Mouse (Mus musculus) heart, embryonic 14.5 days (tissue): Measurements from ENCODE around the gene Cdh1. TPM values are rescaled to one million over a fixed set of nuclear protein-coding genes. Genes with fewer than 3 reads are reported as not detected.
A peak's percentile ranks its signal among the peaks of the same experiment; 100 is the strongest.

Experiments
- ATAC-seq: fragments of 200-750 bp; cut with Nextera tagmentation; 2 replicates; pipeline ENCODE4 v1.8.0; 2017; ENCODE audit warnings: low read depth, moderate TSS enrichment; ENCODE audit not compliant: insufficient number of reproducible peaks, insufficient read depth, low FRiP score
- H3K27ac ChIP-seq, 2 experiments: fragments of 200-500 bp in 1 of 2; fragments of 300-500 bp in 1 of 2; sonication (generic) in 1 of 2; replicated peaks in 1 of 2; 2 replicates each; pipeline ENCODE4 v1.5.1; 2012 to 2014; ENCODE audit warnings: low read depth in 2 of 2, low read length in 2 of 2, control low read depth in 1 of 2, mild to moderate bottlenecking in 1 of 2, mixed read lengths in 1 of 2; ENCODE audit not compliant: control insufficient read depth in 1 of 2, insufficient read depth in 1 of 2
- H3K27me3 ChIP-seq: fragments of 300-500 bp; sonication (generic); 2 replicates; pipeline ENCODE4 v1.6.1; 2014; ENCODE audit warnings: mild to moderate bottlenecking, low read length, control low read depth; ENCODE audit not compliant: control insufficient read depth, insufficient read depth
- H3K36me3 ChIP-seq: fragments of 300-500 bp; sonication (generic); 2 replicates; pipeline ENCODE4 v1.6.1; 2014; ENCODE audit warnings: mild to moderate bottlenecking, control low read depth, low read length, mixed read lengths; ENCODE audit not compliant: control insufficient read depth, insufficient read depth
- H3K4me1 ChIP-seq, 2 experiments: fragments of 200-500 bp in 1 of 2; fragments of 300-500 bp in 1 of 2; sonication (generic) in 1 of 2; 2 replicates each; pipeline ENCODE4 v1.6.1; 2012 to 2014; ENCODE audit warnings: low read length in 2 of 2, control low read depth in 1 of 2, mixed read lengths in 1 of 2; ENCODE audit not compliant: control insufficient read depth in 2 of 2, insufficient read depth in 2 of 2
- H3K4me2 ChIP-seq: fragments of 300-500 bp; sonication (generic); 2 replicates; pipeline ENCODE4 v1.6.1; 2014; ENCODE audit warnings: mild to moderate bottlenecking, low read length
- H3K4me3 ChIP-seq, 2 experiments: fragments of 200-500 bp in 1 of 2; fragments of 300-500 bp in 1 of 2; sonication (generic) in 1 of 2; 2 replicates each; pipeline ENCODE4 v1.5.1; 2012 to 2014; ENCODE audit warnings: low read length in 2 of 2, mild to moderate bottlenecking in 2 of 2, control low read depth in 1 of 2, low read depth in 1 of 2, moderate library complexity in 1 of 2; ENCODE audit not compliant: control insufficient read depth in 1 of 2, insufficient read depth in 1 of 2
- H3K9ac ChIP-seq: fragments of 300-500 bp; sonication (generic); 2 replicates; pipeline ENCODE4 v1.6.1; 2014; ENCODE audit warnings: mild to moderate bottlenecking, low read length
- H3K9me3 ChIP-seq: fragments of 300-500 bp; sonication (generic); 2 replicates; pipeline ENCODE4 v1.6.1; 2016; ENCODE audit warnings: low read length, control low read depth; ENCODE audit not compliant: control insufficient read depth
- WGBS: fragments of 180-500 bp; shearing (Covaris S2); extraction: QIAGEN DNeasy Blood & Tissue Kit; methylation state at CpG from one replicate; pipeline ENCODE4 v1.1.7; 2014; 5-methylcytosine and 5-hydroxymethylcytosine counted together
- polyA plus RNA-seq: library from polyadenylated mRNA; unstranded; fragments of >200 nt; fragmentation: Nextera tagmentation; extraction: Ambion mirVana; gene quantifications from 2 replicates; pipeline ENCODE4 v1.2.1, GENCODE M21; 2014

The Cdh1 gene
- polyA plus RNA-seq, 1 experiment from 2014 or later: 0.82 TPM

- no peak overlapping the region for H3K9ac ChIP-seq
- no peak overlapping the region for H3K4me3 ChIP-seq
- no peaks in the 10 kb centered on the region for H3K9me3 ChIP-seq
- no peak for ATAC-seq
- no peak overlapping the region for H3K4me2 ChIP-seq
- no peaks in the 10 kb centered on the region for H3K36me3 ChIP-seq
- 49% methylated on average over 6 of the region's 6 CpGs for WGBS
- H3K27ac ChIP-seq: no peak overlapping the region
- peaks cover 7 to 8% of the 10 kb centered on the region in 2 experiments for H3K4me1 ChIP-seq
- H3K27me3 ChIP-seq: no peaks in the 10 kb centered on the region
Measured at GRCm38 (mm10) chr8:106617196-106617595, 14.0 kb downstream of the Cdh1 start.

- Histone ChIP-seq H3K4me1 (peaks cover 7 to 8% of the 10 kb centered on the region in 2 experiments), H3K27me3 (no peaks in the 10 kb centered on the region), H3K4me2 (no peak overlapping the region), H3K27ac (no peak overlapping the region), H3K4me3 (no peak overlapping the region), H3K36me3 (no peaks in the 10 kb centered on the region), H3K9ac (no peak overlapping the region), H3K9me3 (no peaks in the 10 kb centered on the region)
- 68% methylated on average over 6 of the region's 6 CpGs for WGBS
- no peak for ATAC-seq
Measured at GRCm38 (mm10) chr8:106617865-106618264, 14.7 kb downstream of the Cdh1 start.

- no peak for ATAC-seq
- Histone ChIP-seq H3K4me2 (no peak overlapping the region), H3K36me3 (no peaks in the 10 kb centered on the region), H3K27me3 (no peaks in the 10 kb centered on the region), H3K27ac (no peak overlapping the region), H3K4me1 (peaks cover 7 to 8% of the 10 kb centered on the region in 2 experiments), H3K9ac (no peak overlapping the region), H3K4me3 (no peak overlapping the region), H3K9me3 (no peaks in the 10 kb centered on the region)
- 72% methylated on average over 6 of the region's 6 CpGs for WGBS
Measured at GRCm38 (mm10) chr8:106618324-106618723, 15.2 kb downstream of the Cdh1 start.

- H3K27me3 ChIP-seq: no peaks in the 10 kb centered on the region
- 0 out of 2 replicates have a peak, but pooled peaks cover 3% of the 10 kb centered on the region for H3K9me3 ChIP-seq
- ATAC-seq: peak; percentile 32; the same call in 1 of the 2 replicates
- no peak overlapping the region for H3K27ac ChIP-seq
- H3K4me3 ChIP-seq: no peak overlapping the region
- 40% methylated on average over 9 of the region's 9 CpGs for WGBS
- H3K4me2 ChIP-seq: peak overlapping the region; percentile 6; the same call in 1 of the 2 replicates
- peaks cover 7 to 8% of the 10 kb centered on the region in 2 experiments for H3K4me1 ChIP-seq
- H3K9ac ChIP-seq: no peak overlapping the region
- no peaks in the 10 kb centered on the region for H3K36me3 ChIP-seq
Measured at GRCm38 (mm10) chr8:106619549-106620245, 16.5 kb downstream of the Cdh1 start.

- Histone ChIP-seq H3K36me3 (no peaks in the 10 kb centered on the region), H3K9ac (no peak overlapping the region), H3K4me2 (no peak overlapping the region), H3K27me3 (no peaks in the 10 kb centered on the region), H3K4me1 (peaks cover 7 to 8% of the 10 kb centered on the region in 2 experiments), H3K27ac (no peak overlapping the region), H3K4me3 (no peak overlapping the region), H3K9me3 (0 out of 2 replicates have a peak, but pooled peaks cover 3% of the 10 kb centered on the region)
- 76% methylated on average over 2 of the region's 2 CpGs for WGBS
- no peak for ATAC-seq
Measured at GRCm38 (mm10) chr8:106620488-106620887, 17.3 kb downstream of the Cdh1 start.

- 68% methylated on average over 5 of the region's 5 CpGs for WGBS
- no peak overlapping the region for H3K4me3 ChIP-seq
- H3K9me3 ChIP-seq: 0 out of 2 replicates have a peak, but pooled peaks cover 3% of the 10 kb centered on the region
- no peak for ATAC-seq
- no peak overlapping the region for H3K27ac ChIP-seq
- no peak overlapping the region for H3K4me2 ChIP-seq
- no peaks in the 10 kb centered on the region for H3K27me3 ChIP-seq
- H3K4me1 ChIP-seq: peaks cover 7 to 8% of the 10 kb centered on the region in 2 experiments
- H3K9ac ChIP-seq: no peak overlapping the region
- no peaks in the 10 kb centered on the region for H3K36me3 ChIP-seq
Measured at GRCm38 (mm10) chr8:106623016-106623415, 19.9 kb downstream of the Cdh1 start.

- 86% methylated on average over 3 of the region's 3 CpGs for WGBS
- Histone ChIP-seq H3K27me3 (no peaks in the 10 kb centered on the region), H3K9me3 (0 out of 2 replicates have a peak, but pooled peaks cover 3% of the 10 kb centered on the region), H3K9ac (no peak overlapping the region), H3K4me2 (no peak overlapping the region), H3K27ac (no peak overlapping the region), H3K4me3 (no peak overlapping the region), H3K4me1 (peaks cover 7 to 8% of the 10 kb centered on the region in 2 experiments), H3K36me3 (no peaks in the 10 kb centered on the region)
- no peak for ATAC-seq
Measured at GRCm38 (mm10) chr8:106623451-106623850, 20.3 kb downstream of the Cdh1 start.
